Mouse (Mus musculus) MEL-GATA-1-ER (cell line): ENCODE results near the gene Nanp.

Experiments
- DNase-seq: peaks from one replicate; pipeline ENCODE4 v3.0.0-alpha.2; 2012; ENCODE audit warnings: low read depth; ENCODE audit errors: extremely low read depth

Gene Nanp

DNA sequence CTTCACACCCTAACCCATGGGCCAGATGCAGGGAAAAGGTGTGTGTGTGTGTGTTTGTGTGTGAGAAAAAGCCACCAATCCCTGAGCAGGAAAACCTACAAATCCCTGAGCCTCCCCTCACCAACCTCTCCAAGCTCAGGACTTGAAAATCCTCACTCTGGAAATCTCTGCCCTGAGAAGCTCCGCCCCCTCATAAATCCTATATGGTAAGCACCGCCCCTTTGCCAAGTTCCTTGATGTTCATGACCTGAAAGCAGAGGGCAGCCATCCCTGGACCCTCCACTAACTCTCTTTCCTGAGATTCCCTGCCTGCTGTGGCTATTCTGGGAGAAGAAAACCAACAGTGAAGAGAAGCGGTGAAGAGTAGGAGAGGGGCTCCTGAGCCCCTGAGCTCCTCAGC is 40.2 kb downstream of the Nanp start:
- DNase-seq: no peak

DNA sequence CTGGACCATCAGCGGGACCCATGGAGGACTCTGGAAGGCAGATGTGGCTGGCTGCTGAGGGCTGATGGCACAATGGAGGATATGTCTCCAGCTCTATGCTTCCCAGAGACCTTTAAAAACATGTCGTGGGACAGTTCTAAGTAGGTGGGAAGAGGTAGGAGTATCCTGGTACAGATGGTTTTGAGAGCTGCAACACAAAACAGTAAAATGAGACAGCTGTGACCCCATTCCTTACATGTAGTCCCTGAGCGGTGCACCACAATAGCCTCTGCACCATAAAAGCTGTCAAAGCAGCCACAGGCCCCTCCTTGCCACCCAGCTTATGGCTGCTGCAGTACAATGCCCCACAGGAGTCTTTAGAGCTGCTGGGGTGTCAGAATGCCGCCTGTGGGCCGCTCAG is 41.6 kb downstream of the Nanp start:
- DNase-seq: no peak

DNA sequence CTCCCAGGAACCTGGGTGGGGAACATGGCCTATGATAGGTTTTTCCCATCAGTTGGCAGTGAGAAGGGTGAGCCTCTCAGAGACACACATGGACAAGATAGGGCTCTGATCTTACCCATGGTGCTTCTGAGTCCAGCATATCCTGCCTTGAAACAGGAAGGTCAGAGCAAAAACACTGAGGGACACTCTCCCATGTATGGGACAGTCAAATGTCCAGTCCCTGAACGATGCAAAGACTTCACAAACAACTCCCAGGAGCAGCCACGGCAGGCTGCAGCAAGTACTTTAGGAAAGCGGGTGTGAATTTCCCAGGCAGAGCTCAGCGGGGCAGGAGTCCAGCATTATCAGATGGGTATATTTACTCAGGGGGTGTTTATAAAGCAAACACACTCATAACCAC is 43.9 kb downstream of the Nanp start:
- DNase-seq: no peak

DNA sequence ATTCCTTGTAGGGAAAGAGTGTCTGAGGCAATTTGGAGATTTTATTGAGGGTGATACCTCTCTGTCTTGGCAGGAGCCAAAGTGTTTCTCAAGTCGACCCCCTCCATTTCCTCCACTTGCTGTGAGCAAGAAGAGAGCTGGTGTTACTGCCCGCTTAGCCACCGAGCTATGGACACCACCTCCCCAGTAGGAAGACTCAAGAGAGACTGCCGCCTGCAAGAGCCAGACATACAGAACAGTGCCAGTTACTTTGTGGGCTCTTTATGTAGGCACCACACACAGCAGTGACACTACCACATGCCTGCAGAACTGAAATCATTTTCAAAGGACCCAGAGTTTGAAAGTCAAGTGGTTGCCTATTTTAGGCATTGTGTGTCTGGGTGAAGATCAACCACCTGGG is 48.1 kb downstream of the Nanp start:
- DNase-seq: no peak

DNA sequence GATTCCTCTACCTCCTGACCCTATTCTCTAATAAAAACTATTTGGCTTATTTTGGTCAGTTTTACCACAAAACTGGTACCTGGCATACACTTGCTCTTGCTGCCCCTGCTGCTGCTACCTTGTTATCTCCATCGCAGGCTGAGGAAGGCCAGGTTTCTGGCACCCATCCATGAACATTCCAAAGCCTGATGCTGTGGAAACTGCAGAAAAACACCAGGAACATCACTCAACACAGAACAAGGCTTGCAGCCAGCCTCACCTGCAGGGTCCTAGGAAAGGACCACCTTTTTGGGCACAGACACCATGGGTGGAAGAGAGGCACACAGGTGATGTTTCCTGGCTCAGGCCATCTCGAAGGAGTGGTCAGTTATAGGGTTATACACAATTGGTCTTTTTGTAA is 48.7 kb downstream of the Nanp start:
- DNase-seq: no peak

DNA sequence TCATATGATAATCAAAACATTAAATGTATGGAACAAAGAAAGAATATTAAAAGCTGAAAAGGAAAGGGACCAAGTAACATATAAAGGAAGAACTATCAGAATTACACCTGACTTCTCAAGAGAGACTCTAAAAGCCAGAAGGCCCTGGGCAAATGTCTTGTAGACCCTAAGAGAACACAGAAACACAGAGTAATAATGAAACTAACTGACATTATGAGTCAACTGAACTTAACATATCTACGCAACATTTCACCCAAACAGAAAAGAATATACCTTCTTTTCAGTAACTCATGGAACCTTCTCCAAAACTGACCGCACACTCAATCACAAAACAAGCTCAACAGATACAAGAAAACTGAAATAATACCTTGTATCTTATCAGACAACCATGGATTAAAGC is 53.8 kb downstream of the Nanp start:
- DNase-seq: no peak

DNA sequence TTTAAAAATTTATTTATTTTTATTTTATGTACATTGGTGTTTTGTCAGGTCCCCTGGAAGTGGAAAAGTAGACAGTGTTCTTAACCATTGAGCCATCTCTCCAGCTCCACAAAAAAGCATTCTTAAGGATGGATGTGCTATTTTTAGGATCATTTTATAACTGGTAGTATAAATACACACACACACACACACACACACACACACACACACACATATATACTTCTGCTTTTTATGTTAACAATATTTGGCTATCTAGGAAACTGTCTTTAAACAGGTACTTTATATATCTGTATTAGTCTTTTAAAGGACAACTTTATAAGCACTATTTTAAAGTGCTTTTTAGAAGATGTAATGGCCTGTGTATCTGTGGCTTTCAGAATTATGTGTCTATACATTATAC is 57.1 kb downstream of the Nanp start:
- peak; percentile 33 for DNase-seq

DNA sequence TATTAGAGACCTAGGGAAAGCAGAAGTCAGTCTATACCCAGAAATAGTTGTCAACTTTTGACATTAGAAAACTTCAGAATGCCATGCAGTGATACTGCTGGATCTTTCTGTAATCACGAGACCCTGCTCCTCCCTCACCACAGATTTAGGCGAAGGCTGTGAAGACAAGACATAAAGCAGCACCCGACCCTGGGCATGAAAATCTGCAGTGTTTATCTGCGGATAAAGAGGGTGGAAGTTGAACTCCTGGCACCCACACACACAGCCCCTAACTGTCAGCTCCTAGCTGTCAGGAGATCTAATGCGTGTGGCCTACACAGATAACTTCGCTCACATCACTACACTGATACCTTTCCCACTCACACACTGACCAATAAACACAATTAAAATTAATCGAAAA is 57.7 kb downstream of the Nanp start:
- peak; percentile 65 for DNase-seq

DNA sequence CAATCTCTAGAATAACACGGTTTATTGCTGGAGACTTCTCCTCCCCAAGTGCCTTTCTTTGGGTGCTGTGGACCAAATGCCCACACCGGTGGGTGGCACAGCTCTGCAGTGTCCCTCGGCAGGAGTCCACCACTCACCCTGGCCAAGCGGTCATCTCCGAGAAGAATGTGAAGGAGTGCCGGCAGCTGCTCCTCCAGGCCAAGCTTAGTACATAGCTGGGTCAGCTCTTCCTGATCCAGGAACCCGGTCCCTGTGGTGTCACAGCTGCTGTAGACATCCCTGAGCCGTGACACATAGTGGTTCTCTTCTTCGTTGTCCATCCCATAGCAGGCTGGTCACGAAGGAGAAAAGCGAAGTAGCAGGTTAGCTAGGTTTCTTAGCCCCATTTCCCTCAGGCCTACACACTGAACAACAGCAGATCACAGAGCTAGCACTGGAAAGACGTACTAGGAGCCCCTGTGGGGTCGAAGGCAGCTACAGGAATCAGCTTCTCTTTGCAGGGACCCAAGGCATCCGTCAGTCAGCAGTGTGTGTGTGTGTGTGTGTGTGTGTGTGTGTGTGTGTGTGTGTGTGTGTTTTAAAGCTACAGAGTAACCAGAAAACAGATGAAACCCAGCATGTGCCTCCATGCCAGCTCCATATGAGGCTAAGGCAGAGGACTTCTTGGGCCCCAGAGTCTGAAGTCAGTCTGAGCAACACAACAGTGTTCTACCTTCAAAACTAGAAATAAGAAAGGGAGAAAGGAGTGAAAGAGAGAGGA is 59.2 kb downstream of the Nanp start:
- no peak for DNase-seq
